Mouse (Mus musculus) embryo, embryonic 9.5 days (tissue): ENCODE data around the gene Xrcc5.

Experiments used
- DNase-seq: peaks from one replicate; pipeline ENCODE4 v3.0.0-alpha.2; 2017; ENCODE audit errors: extremely low spot score

Gene Xrcc5

DNA sequence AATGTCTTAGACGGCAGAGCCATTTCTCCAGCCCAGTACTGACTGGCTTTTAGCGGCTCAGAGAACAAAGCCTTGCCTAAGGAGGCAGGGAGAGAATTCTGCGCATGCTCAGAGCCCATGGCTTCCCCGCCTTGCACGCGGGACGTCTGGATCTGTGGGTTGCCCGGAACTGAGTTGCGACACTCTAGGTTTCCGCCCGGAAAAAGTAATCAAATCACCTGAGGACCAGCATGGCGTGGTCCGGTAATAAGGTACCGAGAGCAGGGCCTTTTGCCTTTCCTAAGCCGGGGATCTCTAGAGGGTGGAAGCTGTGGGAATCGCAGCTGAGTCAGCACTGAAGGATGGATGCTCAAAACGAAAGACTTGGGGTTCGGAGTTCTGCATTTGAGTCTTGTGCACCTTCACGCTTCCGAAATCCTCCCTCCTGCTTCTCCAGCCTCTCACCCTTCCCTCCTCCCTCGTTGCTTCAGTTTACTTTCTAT lies at the start of gene Xrcc5:
TSS of gene Xrcc5 (plus strand) at position 105 of the 482 bp plus-strand sequence.
- peak; percentile 93 for DNase-seq

DNA sequence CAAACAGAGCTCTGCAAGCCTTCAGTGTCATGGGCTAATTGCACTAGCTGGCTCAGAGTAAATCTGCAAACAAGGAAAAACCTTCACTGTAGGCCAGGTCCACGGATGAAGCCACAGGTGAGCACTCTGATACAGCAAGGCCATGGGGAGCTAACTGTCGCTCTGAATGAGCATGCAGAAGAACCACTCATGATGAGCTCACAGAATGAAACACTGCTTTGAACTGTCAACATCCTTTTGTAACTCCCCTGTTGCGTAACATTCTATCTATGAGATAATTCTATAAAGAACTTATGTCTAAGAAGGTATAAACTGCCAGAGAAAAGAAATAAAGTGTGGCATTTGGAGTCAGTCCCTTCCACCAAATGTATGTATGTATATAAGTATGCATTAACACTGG lies 44.1 kb upstream of the Xrcc5 start:
- no peak for DNase-seq

DNA sequence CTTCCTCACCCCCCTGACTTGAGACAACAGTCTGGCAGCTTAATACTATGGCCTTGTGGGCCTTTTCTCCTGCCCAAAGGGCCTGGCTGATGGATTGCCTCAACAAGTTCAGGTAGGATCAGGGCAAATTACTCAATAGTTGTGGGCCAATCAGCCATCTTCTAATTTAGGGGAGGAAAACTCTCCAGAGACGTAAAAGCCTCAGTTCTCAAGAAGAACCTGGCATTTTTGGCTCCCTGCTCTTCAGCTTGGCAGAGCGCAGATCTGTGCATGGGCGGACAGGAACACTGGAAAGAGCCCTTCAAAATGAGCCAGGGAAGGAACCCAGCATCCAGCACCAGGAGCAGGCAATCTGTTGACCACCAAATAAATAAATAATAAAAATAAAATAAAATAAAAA lies 29.1 kb upstream of the Xrcc5 start:
- DNase-seq, result no peak

DNA sequence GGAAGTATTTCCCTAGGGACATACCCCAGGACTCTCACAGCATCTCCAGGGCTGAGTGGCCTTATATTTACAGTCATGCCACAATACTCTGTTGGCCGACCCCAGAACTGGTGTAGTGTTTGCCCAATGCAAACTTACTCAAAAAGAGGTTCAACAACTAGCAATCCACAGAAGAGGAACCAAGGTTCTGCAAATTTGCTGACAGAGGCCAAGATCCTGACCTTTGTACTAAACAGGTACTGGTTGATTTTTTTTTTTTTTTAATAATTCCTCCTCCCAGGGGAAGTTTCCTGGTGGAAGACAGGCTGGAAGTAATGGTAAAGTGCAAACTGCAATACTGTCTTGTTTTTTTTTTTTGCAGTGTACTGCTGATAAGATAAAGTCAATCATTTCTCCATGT lies 24.6 kb upstream of the Xrcc5 start:
- DNase-seq, result no peak

DNA sequence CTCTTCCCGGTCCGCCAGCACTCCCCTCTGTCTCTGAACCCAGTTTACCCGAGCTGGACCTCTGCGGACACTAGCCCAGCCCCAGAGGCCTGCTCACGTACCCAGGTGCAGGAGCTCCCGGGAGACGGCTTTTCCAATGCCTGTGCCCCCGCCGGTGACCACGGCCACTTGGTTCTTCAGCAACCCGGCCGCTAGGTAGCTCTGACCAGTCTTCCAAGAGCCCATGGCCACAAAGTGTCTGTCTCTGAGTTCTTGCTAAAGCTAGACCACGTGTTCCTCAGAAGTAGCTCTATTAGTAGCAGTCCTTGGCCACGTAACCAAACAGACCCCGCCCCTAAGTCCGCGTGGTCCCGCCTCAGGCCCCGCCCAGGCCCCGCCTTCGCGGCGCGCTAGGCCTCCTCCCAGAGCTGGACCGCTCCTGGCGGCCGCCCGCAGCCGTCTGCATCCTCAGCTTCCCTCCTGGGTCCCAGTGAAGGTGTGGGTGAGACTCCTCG lies 23.2 kb upstream of the Xrcc5 start, which contains the start of the genes Pecr and Tmem169:
TSS of gene Pecr (minus strand) at position 323 of the 494 bp plus-strand sequence.
TSS of gene Tmem169 (plus strand) at position 378 of the 494 bp plus-strand sequence.
- peak; percentile 97 for DNase-seq

DNA sequence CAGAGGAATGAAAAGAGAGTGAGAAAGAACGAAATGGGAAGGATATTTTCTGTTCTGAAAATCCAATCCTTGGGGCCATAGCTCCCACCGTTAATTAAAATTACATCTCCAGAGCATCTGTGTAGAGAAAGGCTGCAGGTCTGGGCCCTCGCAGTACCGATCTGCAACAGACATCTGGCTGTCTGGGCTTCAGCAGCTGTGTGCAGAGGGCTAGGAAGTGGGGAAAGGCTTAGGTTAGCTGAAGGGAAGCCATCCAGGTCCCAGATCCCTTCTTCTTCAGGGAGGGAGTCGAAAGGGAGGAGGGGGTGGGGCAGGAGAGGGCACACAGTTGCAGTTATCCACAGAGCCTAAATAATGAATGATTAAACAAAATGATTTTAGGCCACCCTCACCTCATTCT lies 22.7 kb upstream of the Xrcc5 start:
- no peak for DNase-seq

DNA sequence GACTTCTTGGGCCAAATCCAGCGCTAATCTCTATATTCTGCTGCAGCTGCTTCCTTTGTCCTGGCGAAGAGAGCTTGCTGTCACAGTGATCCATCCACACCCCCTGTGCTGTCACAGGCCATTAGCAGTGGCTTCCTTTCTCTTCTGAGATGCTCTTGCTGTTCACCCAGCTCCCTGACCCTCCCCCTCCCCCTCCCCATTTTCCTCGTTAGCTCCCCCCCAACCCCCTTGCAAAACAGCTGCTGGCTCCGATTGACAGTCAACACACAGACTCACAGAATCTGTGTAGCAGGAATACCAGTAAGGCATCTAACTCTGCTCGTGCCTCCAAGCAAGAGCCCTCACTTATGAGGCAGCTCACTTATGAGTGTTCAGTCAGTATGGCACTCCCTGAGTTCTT lies 20.3 kb upstream of the Xrcc5 start:
- no peak for DNase-seq

DNA sequence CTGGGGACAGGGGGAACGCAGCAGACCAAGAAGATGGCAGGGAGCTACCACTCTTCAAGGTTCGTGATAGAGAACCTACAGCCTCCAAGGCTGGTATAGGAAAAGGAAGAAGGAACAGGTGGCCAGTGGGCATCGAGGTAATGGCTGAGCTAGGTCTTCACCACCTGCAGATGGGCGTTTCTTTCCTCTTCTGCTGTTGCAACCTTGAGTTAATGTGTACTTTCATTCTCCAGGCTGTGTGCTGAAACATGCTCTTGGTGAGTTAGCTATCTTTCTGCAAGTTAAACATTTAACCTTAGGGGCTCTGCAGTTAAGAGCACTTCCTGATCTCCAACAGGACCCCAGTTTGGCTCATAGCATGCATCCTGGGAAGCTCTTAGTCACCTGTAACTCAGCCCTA lies 19.3 kb upstream of the Xrcc5 start:
- no peak for DNase-seq

DNA sequence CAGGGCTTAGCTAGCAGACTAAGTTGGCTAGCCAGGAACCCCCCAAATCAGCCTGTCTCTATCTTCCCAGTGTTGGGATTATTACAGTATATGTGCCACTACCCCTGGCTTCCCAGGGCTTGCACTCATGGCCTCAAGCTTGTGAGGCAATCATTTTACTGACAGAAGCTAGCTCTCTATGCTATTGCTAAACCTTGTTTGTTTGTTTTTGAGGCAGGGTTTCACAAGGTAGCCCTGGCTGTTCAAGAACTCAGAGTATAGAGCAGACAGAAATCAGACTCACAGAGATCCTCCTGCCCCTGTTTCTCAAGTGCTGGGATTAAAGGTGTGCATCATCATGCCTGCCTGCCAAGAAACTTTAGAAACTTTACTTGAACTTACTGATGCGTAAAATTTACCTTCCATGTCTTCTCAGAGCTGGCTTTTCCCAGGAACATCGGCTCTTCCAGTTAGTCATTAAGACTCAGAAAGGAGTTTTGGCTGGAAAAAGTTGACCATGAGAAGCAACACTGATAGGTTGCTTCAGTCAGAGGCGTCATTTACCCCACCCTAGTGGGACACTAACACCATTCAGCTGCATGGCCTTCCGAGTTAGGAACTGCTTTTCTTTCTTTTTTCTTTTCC lies 18.6 kb upstream of the Xrcc5 start:
- DNase-seq, result no peak

DNA sequence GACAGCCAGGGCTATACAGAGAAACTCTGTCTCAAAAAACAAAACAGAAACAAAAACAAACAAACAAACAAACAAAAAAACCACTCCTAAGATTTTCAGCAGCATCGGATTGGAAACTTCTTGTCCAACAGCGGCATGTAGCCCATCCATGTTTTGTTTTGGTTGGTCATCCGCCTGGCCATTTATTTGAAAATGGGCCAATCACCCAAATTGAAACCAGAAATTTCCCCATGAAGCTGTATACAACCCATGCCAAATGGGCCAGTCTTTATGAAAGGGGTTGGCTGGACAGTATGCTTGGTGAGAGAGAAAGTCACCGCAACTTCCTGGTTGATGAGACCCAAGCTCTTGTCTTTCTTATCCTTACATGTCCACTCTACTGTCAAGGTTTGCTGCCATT lies 16.3 kb upstream of the Xrcc5 start:
- no peak for DNase-seq

DNA sequence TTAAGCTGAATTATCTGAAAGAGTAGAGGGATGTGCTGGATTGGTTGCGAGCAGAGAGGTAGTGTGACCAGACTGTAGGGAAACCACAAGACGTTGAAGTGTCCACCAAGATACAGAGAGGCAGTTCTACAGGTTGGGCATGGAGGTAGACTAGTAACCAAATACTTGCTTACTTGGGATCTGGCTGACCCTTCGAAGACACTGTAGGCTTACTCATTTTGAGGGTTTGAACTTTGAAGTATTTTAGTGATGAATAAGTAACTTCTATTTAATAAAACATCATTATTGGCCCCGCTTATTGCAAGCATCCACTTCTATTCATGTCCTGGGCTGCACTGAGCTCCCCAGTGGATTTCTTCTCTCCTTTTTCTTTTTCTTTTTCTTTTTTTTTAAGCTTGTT lies 15.8 kb upstream of the Xrcc5 start:
- DNase-seq, result no peak

DNA sequence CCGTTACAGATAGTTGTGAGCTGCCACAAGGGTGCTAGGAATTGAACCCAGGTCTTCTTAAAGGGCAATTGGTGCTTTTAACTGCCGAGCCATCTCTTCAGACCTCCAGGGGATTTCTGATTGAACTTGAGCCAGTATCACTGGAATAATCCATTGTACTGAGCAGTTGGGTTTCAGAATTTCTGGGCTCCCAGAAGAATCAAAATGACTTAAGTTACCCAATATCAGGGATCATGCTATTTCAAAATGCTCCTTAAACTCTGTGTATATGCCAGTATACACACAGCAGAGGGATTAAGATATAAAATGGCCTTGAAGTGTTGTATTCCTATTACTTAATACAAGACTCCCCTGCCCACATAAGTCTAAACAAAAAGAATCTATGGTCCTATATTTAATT lies 15.3 kb upstream of the Xrcc5 start:
- no peak for DNase-seq

DNA sequence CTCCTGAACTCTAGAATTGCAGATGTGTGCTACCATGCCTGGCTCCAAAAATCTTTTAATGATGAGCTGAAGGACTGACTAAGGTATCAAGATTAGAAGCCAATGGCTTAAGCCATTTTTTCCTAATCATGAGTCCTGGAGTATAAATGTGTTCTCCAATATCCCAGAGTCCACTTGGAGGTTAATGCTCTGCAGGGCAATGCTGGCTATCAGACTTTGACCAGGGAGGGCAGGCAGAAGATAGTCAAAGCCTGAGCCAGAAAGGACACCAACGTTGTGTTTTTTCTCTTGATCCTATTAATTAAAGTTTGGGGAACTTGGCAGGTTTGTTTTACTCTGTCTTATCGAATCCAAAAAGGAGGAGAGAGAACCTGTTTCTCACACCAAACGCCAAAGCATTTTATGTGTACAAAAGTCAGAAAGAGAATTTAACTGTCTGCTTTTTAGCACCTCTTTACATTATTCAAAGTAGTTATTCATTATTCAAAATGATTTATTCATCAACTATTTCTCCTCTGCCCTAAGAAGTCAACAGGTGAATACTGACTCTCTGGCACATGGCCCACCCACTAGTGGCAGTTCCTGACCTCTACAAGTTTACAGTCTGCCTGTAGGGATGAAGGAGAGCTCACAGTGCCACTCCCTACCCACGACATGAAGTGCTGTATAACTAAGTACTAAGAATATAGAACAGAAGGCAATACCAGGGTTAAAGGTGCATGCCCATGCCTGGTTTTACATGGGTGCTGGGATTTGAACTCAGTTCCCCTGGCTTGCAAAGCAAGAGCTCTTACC lies 13.2 kb upstream of the Xrcc5 start:
- no peak for DNase-seq

DNA sequence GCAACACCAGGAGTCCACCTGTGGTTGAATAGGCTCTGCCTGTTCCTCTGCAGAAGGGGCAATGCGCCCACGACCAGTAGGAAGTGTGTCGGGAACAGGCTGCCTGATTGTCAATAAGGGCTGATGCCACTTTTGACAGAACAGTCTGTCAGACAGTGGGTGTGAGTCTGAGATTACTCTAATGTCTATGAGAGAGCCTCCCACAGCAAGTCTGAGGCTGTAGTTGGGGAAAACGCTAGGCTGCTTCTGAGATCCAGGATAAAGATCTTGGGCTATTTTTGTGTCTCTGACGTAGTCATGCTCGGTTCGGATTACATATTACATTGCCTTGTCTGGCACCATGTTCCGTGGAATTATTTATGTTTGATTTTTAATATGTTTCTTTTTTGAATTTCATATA lies 11.5 kb upstream of the Xrcc5 start:
- DNase-seq, result no peak

DNA sequence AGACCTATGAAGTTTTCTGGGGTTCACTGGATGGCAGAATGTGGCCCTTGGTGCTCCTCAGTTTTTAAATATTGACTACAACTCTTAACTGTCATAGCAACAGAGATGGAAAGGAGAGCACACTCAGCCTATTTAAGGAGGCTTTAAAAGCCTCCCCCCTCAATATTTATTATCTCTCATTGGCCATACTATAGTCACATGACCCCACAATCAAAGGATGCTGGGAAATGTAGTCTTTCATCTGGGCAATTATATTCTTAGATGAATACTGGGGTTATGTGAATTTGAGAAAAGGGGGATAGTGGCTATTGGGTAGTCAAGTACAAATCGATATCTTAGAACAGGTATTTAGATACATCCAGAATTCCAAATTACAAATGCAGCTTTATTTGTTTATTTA lies 5.4 kb upstream of the Xrcc5 start:
- no peak for DNase-seq

DNA sequence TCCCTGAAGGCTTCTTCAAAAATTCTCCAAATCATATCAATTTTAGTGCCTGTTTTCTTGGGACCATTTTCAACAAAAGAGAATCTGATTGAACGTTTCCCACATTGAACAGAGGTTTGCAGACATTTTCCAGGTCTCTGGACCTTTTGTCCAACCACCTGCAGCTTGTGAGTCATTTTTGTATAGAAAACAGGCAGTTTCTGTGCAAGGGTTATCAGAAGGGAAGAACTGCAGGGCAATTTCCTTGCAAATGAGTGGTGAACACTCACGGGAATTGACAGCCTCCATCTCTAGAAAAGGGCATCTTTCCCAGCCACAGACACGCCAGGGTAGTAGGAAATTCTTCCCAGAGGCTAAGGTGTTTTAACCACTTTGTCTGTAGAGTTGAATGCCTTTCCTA lies 980 bp upstream of the Xrcc5 start:
- no peak for DNase-seq

DNA sequence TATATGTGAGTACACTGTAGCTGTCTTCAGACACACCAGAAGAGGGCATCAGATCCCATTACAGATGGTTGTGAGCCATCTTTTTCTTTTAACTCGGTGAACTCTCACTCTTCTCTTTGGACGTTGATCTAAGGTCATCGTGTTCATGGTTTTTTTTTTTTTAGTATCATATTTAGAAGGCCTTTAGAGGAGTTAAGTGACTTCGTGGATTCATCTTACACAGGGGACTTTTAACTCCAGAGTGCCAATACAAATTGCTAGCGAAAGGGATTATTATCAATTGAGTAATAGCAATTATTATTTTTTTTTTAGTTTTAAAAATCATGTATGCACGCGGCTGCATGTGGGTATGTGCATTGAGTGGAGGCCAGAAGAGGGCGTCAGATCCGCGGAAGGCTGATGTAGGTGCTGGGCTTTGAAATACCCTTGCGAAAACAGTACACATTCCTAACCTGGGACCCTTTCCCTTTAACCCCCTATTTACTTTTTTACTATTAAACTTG lies 491 bp upstream of the Xrcc5 start:
- DNase-seq, result peak; percentile 41

DNA sequence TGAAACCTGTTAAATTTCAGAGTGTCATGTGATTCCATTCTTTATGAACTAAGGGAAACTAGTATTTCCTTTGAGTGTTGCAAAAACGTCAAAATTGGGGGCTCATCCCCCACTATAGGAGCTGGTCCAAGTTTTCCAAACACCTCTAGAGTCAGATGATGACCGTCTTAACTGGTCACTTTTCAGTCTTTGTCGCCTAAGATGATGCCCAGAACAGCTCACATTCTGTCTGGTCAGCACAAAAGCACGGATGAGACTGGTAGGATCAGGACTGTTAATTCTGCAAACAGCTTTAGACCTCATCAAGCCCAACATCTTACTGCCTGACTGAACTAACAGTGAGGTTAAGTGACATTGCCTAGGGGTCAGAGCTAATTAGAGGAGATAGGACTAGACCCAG lies 1.7 kb downstream of the Xrcc5 start:
- no peak for DNase-seq

DNA sequence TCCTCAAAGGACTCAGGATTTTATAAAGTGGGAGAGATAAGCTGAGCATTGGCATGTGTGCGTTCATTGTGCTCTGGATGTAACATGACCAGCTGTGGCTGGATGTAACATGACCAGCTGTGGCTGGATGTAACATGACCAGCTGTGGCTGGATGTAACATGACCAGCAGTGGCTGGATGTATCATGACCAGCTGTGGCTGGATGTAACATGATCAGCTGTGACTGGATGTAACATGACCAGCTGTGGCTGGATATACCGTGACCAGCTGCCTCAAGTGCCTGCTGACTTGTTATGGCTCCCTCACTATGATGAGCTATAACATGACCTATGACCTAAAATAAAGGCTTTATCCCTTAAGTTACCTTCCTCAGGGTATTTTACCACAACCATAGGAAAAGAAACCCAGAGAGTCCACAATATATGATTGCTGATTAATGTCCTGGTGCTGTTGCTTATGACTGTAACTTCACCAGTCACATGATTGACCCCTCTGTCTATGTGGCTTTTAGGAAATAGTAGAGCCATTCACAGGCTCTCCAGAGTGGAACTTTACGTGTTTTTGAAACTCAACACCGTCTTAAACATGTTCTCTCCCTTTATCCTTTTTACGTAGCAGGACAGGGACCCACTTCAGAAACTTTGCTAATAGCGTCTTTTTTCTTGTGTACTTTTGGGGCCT lies 2.7 kb downstream of the Xrcc5 start:
- no peak for DNase-seq

DNA sequence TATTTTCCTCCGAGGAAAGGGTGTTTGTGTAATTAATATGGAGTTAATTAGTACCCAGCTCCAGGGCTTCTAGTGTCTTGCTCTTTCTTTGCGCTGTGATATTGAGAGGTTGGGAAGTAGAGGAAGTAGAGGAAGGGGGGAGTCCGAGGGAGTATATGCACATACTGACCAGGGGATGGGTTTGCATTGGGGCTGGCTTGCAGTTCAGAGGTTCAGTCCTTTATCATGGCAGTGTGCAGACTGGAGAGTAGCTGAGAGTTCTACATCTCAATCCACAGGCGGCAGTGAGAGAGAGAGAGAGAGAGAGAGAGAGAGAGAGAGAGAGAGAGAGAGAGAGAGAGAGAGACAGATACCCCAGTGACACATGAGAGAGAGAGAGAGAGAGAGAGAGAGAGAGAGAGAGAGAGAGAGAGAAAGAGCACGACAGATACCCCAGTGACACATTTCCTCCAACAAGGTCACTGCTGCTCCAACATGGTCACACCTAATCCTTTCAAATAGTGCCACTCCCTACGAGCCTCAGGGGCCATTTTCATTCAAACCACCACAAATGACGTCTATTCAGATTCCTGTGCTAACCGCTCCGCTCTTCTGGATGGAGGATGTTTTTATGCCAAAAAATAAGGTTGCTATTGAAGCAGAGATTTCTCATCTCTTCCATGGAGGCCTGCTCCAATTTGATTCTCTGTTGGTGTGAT lies 5.6 kb downstream of the Xrcc5 start:
- DNase-seq, result no peak

DNA sequence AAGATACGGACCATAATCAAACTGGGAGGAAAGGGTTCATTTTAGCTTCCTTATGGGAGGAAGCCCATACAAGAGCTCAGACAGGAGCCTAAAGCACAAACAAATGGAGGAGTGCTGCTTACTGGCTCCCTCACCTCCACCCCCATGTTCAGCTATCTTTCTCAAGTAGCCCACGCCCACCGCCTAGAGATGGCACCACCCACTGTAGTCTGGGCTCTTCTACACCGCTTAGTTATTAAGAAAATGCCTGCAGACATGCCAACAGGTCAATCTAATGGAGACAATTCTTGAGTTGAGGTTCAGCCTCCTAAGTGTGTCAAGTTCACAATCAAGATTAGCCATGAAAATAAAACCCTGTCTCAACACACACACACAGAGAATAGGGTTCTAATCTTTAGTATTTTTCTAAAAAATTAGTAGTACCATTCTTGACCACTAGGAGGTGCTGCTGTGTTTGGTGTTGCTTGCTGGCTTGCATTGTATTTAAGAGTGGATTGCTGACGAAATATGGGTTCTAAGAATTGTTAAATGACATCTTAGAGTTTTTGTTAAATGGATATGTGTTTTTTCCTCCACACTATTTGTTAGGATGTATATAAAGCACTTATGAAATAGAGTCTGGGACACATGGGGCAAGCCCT lies 6.3 kb downstream of the Xrcc5 start:
- peak; percentile 49 for DNase-seq
